31 mouse cellular contexts compared by ENCODE assay signal in genomic region chr2:93172460-93172859, GRCm38 (mm10). TPM values are rescaled to one million over a fixed set of nuclear protein-coding genes. Genes with fewer than 3 reads are reported as not detected.
DNase-seq lines count a peak whose midpoint lies in the region; ATAC-seq lines count a peak whose summit lies in the region.
"Had no signal": no experiment of that assay in that cellular context is flagged by ENCODE, and none has a peak within 500 bp of the region (broad histone marks: within the 10 kb centered on the region; RNA-seq: fewer than 3 reads in every experiment).

No protein-coding gene starts in this region.

- peaks cover 56% of the 10 kb centered on the region for H3K27me3 ChIP-seq in forebrain, embryonic 10.5 days (ENCODE audit: poor library complexity, severe bottlenecking)
- H3K27me3 ChIP-seq in forebrain, embryonic 14.5 days (replicated peaks; ENCODE audit: control insufficient read depth, insufficient read depth, low read length) = no peaks in the 10 kb centered on the region
- H3K27me3 ChIP-seq: forebrain, embryonic 15.5 days; midbrain, embryonic 15.5 days; neural tube, embryonic 12.5 days; Patski had no signal

- no peaks in the 10 kb centered on the region for H3K9me3 ChIP-seq in forebrain, embryonic 10.5 days
- H3K9me3 ChIP-seq in forebrain, embryonic 14.5 days (replicated peaks; ENCODE audit: control insufficient read depth, low read length) = no peaks in the 10 kb centered on the region
- H3K9me3 ChIP-seq: forebrain, embryonic 15.5 days; heart, embryonic 12.5 days; kidney, embryonic 15.5 days; limb, embryonic 13.5 days; megakaryocyte, embryonic 14.5 days; midbrain, embryonic 15.5 days; neural tube, embryonic 12.5 days had no signal

- H3K4me2 ChIP-seq in forebrain, embryonic 14.5 days (ENCODE audit: low read length) = no peak overlapping the region
- H3K4me2 ChIP-seq: forebrain, embryonic 15.5 days; heart, embryonic 12.5 days; kidney, embryonic 15.5 days; limb, embryonic 13.5 days; liver, embryonic 11.5 days; midbrain, embryonic 15.5 days; neural tube, embryonic 12.5 days had no signal

- H3K36me3 ChIP-seq in forebrain, embryonic 10.5 days (replicated peaks) = no peaks in the 10 kb centered on the region
- no peaks in the 10 kb centered on the region for H3K36me3 ChIP-seq in forebrain, embryonic 14.5 days (ENCODE audit: control insufficient read depth, insufficient read depth, low read length)
- H3K36me3 ChIP-seq: forebrain, embryonic 15.5 days; heart, embryonic 12.5 days; kidney, embryonic 15.5 days; limb, embryonic 13.5 days; midbrain, embryonic 15.5 days; neural tube, embryonic 12.5 days had no signal

- H3K27ac ChIP-seq in forebrain, embryonic 10.5 days = peak overlapping the region; percentile 62; the same call in 1 of the 2 replicates
- no peak overlapping the region for H3K27ac ChIP-seq in forebrain, embryonic 14.5 days (ENCODE audit: low read depth, low read length)
- H3K27ac ChIP-seq: forebrain, embryonic 15.5 days; hindbrain, postnatal 0 days; kidney, embryonic 15.5 days; limb, embryonic 13.5 days; midbrain, embryonic 15.5 days; neural tube, embryonic 12.5 days had no signal

- WGBS in forebrain, embryonic 10.5 days = 53% methylated on average over 5 of the region's 5 CpGs
- WGBS in forebrain, embryonic 14.5 days = 70% methylated on average over 5 of the region's 5 CpGs

- ATAC-seq in forebrain, embryonic 14.5 days = no peak
- ATAC-seq: forebrain, embryonic 15.5 days; hindbrain, postnatal 0 days; midbrain, embryonic 15.5 days; Patski had no signal

- H3K4me3 ChIP-seq in forebrain, embryonic 10.5 days = no peak overlapping the region
- no peak overlapping the region for H3K4me3 ChIP-seq in forebrain, embryonic 14.5 days (ENCODE audit: low read depth, low read length)
- H3K4me3 ChIP-seq: erythroblast, embryonic 14.5 days; forebrain, embryonic 15.5 days; heart, embryonic 12.5 days; kidney, embryonic 15.5 days; limb, embryonic 13.5 days; megakaryocyte, embryonic 14.5 days; midbrain, embryonic 15.5 days; myocyte; neural tube, embryonic 12.5 days had no signal

- peaks cover 63% of the 10 kb centered on the region for H3K4me1 ChIP-seq in forebrain, embryonic 10.5 days
- peaks cover 31% of the 10 kb centered on the region for H3K4me1 ChIP-seq in forebrain, embryonic 14.5 days (ENCODE audit: control insufficient read depth, insufficient read depth, low read length)

- no peak overlapping the region for H3K9ac ChIP-seq in forebrain, embryonic 14.5 days (ENCODE audit: low read length)
- H3K9ac ChIP-seq: forebrain, embryonic 15.5 days; heart, embryonic 12.5 days; kidney, embryonic 15.5 days; limb, embryonic 13.5 days; midbrain, embryonic 15.5 days; neural tube, embryonic 12.5 days had no signal

- DNase-seq in forebrain, embryonic 10.5 days (ENCODE audit: extremely low spot score, low spot score) = no peak
- DNase-seq in forebrain, embryonic 14.5 days (ENCODE audit: low spot score) = no peak
- peak; percentile 31 for DNase-seq in lung, postnatal 10 days
- DNase-seq in lung, adult 18-20 months = no peak
- peak; percentile 36 to 61 for DNase-seq in thymus, postnatal 36 days
- DNase-seq in thymus, postnatal 10 days (ENCODE audit: low spot score in 2 of 2) = no peak
- no peak for DNase-seq in embryo, embryonic 10.5 days (ENCODE audit: low spot score)
- DNase-seq: adrenal gland, postnatal 10 days; cerebellum, adult 8-10 months; cerebellum, postnatal 25 days; embryo, embryonic 11 days; gastrocnemius, postnatal 25 days; heart, adult 18-20 months; heart, postnatal 4 days; kidney, adult 11 months; kidney, postnatal 25 days; lung, postnatal 4 days; right cerebral cortex, adult 18-20 months; spleen, adult 18-20 months had no signal

RNA-seq across cellular contexts. Expression of gene Trp53i11, which starts 14.9 kb away (rescaled TPM):
- 74.4 and 77.0 TPM in 2 replicates for polyA plus RNA-seq in forebrain, embryonic 10.5 days (2016; fragmentation: Nextera tagmentation; extraction: Ambion mirVana)
- polyA plus RNA-seq in forebrain, embryonic 14.5 days (2014; fragmentation: Nextera tagmentation; extraction: Ambion mirVana) = 95.8 and 113 TPM in 2 replicates

Comparison
In these comparisons a context has a peak if more than half of its experiments do, and no peak if none do; other contexts are left out.
1. DNase-seq: peak in lung, postnatal 10 days (single experiment) and thymus, postnatal 36 days (2 of 2); none in forebrain, embryonic 10.5 days (single experiment), forebrain, embryonic 14.5 days (single experiment), lung, adult 18-20 months (0 of 2), thymus, postnatal 10 days (0 of 2) and embryo, embryonic 10.5 days (single experiment).